In genomic region chr7:80200588-80200945, GRCm38 (mm10) we compare ENCODE assay signal across 10 mouse cellular contexts. TPM values are rescaled to one million over a fixed set of nuclear protein-coding genes. Genes with fewer than 3 reads are reported as not detected.
A peak's percentile ranks its signal among the peaks of the same experiment; 100 is the strongest.
DNase-seq lines count a peak whose midpoint lies in the region; ATAC-seq and TF ChIP-seq lines count a peak whose summit lies in the region.
"Had no signal": no experiment of that assay in that cellular context is flagged by ENCODE, and none has a peak within 500 bp of the region (broad histone marks: within the 10 kb centered on the region; RNA-seq: fewer than 3 reads in every experiment).

No protein-coding gene starts in this region.

- peak overlapping the region; percentile 81 for H3K4me2 ChIP-seq in hindbrain, embryonic 12.5 days (replicated peaks)
- no peak overlapping the region for H3K4me2 ChIP-seq in hindbrain, embryonic 11.5 days (replicated peaks; ENCODE audit: low read depth, low read length)
- H3K4me2 ChIP-seq in hindbrain, postnatal 0 days (ENCODE audit: low read depth, low read length): peak overlapping the region; percentile 77
- peak overlapping the region; percentile 60 for H3K4me2 ChIP-seq in midbrain, embryonic 14.5 days (ENCODE audit: low read length)

- no peak overlapping the region for H3K4me3 ChIP-seq in hindbrain, embryonic 12.5 days
- no peak overlapping the region for H3K4me3 ChIP-seq in hindbrain, embryonic 11.5 days (ENCODE audit: low read depth, low read length)
- peak overlapping the region in 1 of 2 experiments; percentile 96; a peak in 3 of 4 replicates for H3K4me3 ChIP-seq in ES-E14 (ENCODE audit: insufficient read depth in 1 of 2, low read depth in 1 of 2, low read length in 2 of 2, poor library complexity in 1 of 2, severe bottlenecking in 1 of 2)
- no peak overlapping the region for H3K4me3 ChIP-seq in hindbrain, postnatal 0 days (ENCODE audit: low read length)
- H3K4me3 ChIP-seq in midbrain, embryonic 14.5 days (replicated peaks; ENCODE audit: low read depth, low read length): no peak overlapping the region

- no peak for DNase-seq in hindbrain, embryonic 11.5 days (ENCODE audit: low spot score)
- no peak for DNase-seq in ES-E14 (ENCODE audit: low read depth, low spot score)
- DNase-seq in hindbrain, postnatal 0 days (ENCODE audit: low spot score): no peak
- no peak for DNase-seq in midbrain, embryonic 14.5 days
- no peak for DNase-seq in urinary bladder, postnatal 25 days (ENCODE audit: low spot score)
- DNase-seq in c-Kit-positive CD71-positive TER-119-positive erythroid progenitor cells, embryonic 14.5 days (ENCODE audit: low spot score): no peak
- DNase-seq in retina, postnatal 1 day: no peak
- DNase-seq: adrenal gland, adult 8-10 months; kidney, postnatal 4 days had no signal

- in situ Hi-C loops in ES-E14 (cut with MboI; ENCODE audit: low sequenced_read_pairs in 2 of 2, unreplicated experiment in 2 of 2): no loop called here

- no peaks in the 10 kb centered on the region for H3K9me3 ChIP-seq in hindbrain, embryonic 12.5 days (replicated peaks)
- H3K9me3 ChIP-seq in hindbrain, embryonic 11.5 days (ENCODE audit: control insufficient read depth, low read length): no peaks in the 10 kb centered on the region
- no peaks in the 10 kb centered on the region for H3K9me3 ChIP-seq in ES-E14 (ENCODE audit: control insufficient read depth, insufficient read depth, low read depth, low read length)
- H3K9me3 ChIP-seq in hindbrain, postnatal 0 days (ENCODE audit: low read length): no peaks in the 10 kb centered on the region
- H3K9me3 ChIP-seq in midbrain, embryonic 14.5 days (ENCODE audit: control insufficient read depth, low read length): no peaks in the 10 kb centered on the region

- 0 out of 2 replicates have a peak overlapping the region, but pooled peaks have one; percentile 23 for H3K9ac ChIP-seq in hindbrain, embryonic 12.5 days
- no peak overlapping the region for H3K9ac ChIP-seq in hindbrain, embryonic 11.5 days (ENCODE audit: low read depth, low read length)
- peak overlapping the region; percentile 28 for H3K9ac ChIP-seq in ES-E14 (ENCODE audit: insufficient read depth, low read depth, low read length, poor library complexity, severe bottlenecking)
- no peak overlapping the region for H3K9ac ChIP-seq in hindbrain, postnatal 0 days (replicated peaks; ENCODE audit: low read length)
- no peak overlapping the region for H3K9ac ChIP-seq in midbrain, embryonic 14.5 days (replicated peaks; ENCODE audit: low read length)

- WGBS in hindbrain, embryonic 12.5 days: 85% methylated on average over 6 of the region's 6 CpGs
- 84% methylated on average over 6 of the region's 6 CpGs for WGBS in hindbrain, embryonic 11.5 days
- WGBS in hindbrain, postnatal 0 days: 79% methylated on average over 6 of the region's 6 CpGs
- 87% methylated on average over 6 of the region's 6 CpGs for WGBS in midbrain, embryonic 14.5 days

- H3K27me3 ChIP-seq in hindbrain, embryonic 12.5 days: no peaks in the 10 kb centered on the region
- H3K27me3 ChIP-seq in hindbrain, embryonic 11.5 days (ENCODE audit: control insufficient read depth, insufficient read depth, low read length): no peaks in the 10 kb centered on the region
- no peaks in the 10 kb centered on the region for H3K27me3 ChIP-seq in hindbrain, postnatal 0 days (ENCODE audit: insufficient read depth, low read length)
- H3K27me3 ChIP-seq in midbrain, embryonic 14.5 days (ENCODE audit: control insufficient read depth, insufficient read depth, low read length): no peaks in the 10 kb centered on the region

- H3K27ac ChIP-seq in hindbrain, embryonic 12.5 days: no peak overlapping the region
- no peak overlapping the region for H3K27ac ChIP-seq in hindbrain, embryonic 11.5 days (ENCODE audit: low read depth, low read length)
- no peak overlapping the region; the same call in 1 of the 2 replicates for H3K27ac ChIP-seq in ES-E14 (ENCODE audit: insufficient read depth, low read depth, low read length, poor library complexity, severe bottlenecking)
- H3K27ac ChIP-seq in hindbrain, postnatal 0 days: no peak overlapping the region
- no peak overlapping the region for H3K27ac ChIP-seq in midbrain, embryonic 14.5 days (replicated peaks; ENCODE audit: low read depth, low read length)

- no peak for ATAC-seq in hindbrain, embryonic 12.5 days (ENCODE audit: low FRiP score)
- ATAC-seq in hindbrain, embryonic 11.5 days (ENCODE audit: low FRiP score): no peak
- ATAC-seq in hindbrain, postnatal 0 days: no peak
- ATAC-seq in midbrain, embryonic 14.5 days (ENCODE audit: low FRiP score, low TSS enrichment): no peak

- H3K36me3 ChIP-seq in hindbrain, embryonic 12.5 days: no peaks in the 10 kb centered on the region
- H3K36me3 ChIP-seq in hindbrain, embryonic 11.5 days (ENCODE audit: control insufficient read depth, insufficient read depth, low read length): no peaks in the 10 kb centered on the region
- peaks cover 30% of the 10 kb centered on the region for H3K36me3 ChIP-seq in ES-E14 (ENCODE audit: control insufficient read depth, insufficient read depth, low read length, poor library complexity, severe bottlenecking)
- H3K36me3 ChIP-seq in hindbrain, postnatal 0 days (ENCODE audit: insufficient read depth, low read length): no peaks in the 10 kb centered on the region
- H3K36me3 ChIP-seq in midbrain, embryonic 14.5 days (ENCODE audit: control insufficient read depth, insufficient read depth, low read length): no peaks in the 10 kb centered on the region

- H3K4me1 ChIP-seq in hindbrain, embryonic 12.5 days: peaks cover 75% of the 10 kb centered on the region
- H3K4me1 ChIP-seq in hindbrain, embryonic 11.5 days (replicated peaks; ENCODE audit: control insufficient read depth, insufficient read depth, low read length): peaks cover 6% of the 10 kb centered on the region
- peaks cover 12 to 41% of the 10 kb centered on the region in 2 experiments for H3K4me1 ChIP-seq in ES-E14 (ENCODE audit: control insufficient read depth in 2 of 2, insufficient read depth in 2 of 2, low read length in 2 of 2, poor library complexity in 1 of 2)
- H3K4me1 ChIP-seq in hindbrain, postnatal 0 days (ENCODE audit: insufficient read depth, low read length): peaks cover 42% of the 10 kb centered on the region
- peaks cover 59% of the 10 kb centered on the region for H3K4me1 ChIP-seq in midbrain, embryonic 14.5 days (ENCODE audit: control insufficient read depth, insufficient read depth, low read length)

- TF ChIP-seq CTCF in hindbrain, postnatal 0 days (IDR thresholded peaks at IDR 0.05; ENCODE audit: low read depth): no peak

TF ChIP-seq in ES-E14, 5 proteins besides CTCF, POLR2A, EP300 and RAD21:
- TF ChIP-seq CHD2 (IDR thresholded peaks at IDR 0.05; ENCODE audit: low read depth, low read length): no peak
- TF ChIP-seq ZNF384 (IDR thresholded peaks at IDR 0.05; ENCODE audit: low read depth, low read length): no peak
- TF ChIP-seq ZC3H11A (IDR thresholded peaks at IDR 0.05; ENCODE audit: borderline replicate concordance, low read depth, low read length): no peak
- no peak for TF ChIP-seq HCFC1 (IDR thresholded peaks at IDR 0.05; ENCODE audit: borderline replicate concordance, insufficient read depth, low read length)
- TF ChIP-seq MAFK (IDR thresholded peaks at IDR 0.05; ENCODE audit: insufficient read depth, low read depth, low read length): no peak

RNA-seq across cellular contexts. Expression of gene Sema4b, which starts 13.9 kb away (rescaled TPM):
- 20.9 and 21.1 TPM in 2 replicates for polyA plus RNA-seq in hindbrain, embryonic 12.5 days (2016; fragmentation: Nextera tagmentation; extraction: Ambion mirVana)
- 10.5 and 15.6 TPM in 2 replicates for polyA plus RNA-seq in hindbrain, embryonic 11.5 days (2014; fragmentation: Nextera tagmentation; extraction: Ambion mirVana)
- 50.1 and 106 TPM in 2 replicates for total RNA-seq in ES-E14 (2012; rRNA removed)
- 47.5 and 49.5 TPM in 2 replicates for total RNA-seq in hindbrain, postnatal 0 days (2014; rRNA removed)
- polyA plus RNA-seq in hindbrain, postnatal 0 days (2015; fragmentation: Nextera tagmentation; extraction: Ambion mirVana): 26.6 and 28.1 TPM in 2 replicates
- polyA plus RNA-seq in midbrain, embryonic 14.5 days (2014; fragmentation: Nextera tagmentation; extraction: Ambion mirVana): 19.8 and 21.9 TPM in 2 replicates

RNA-seq across cellular contexts. Expression of gene Cib1, which starts 32.0 kb away (rescaled TPM):
- 37.5 and 40.5 TPM in 2 replicates for polyA plus RNA-seq in hindbrain, embryonic 12.5 days (2016; fragmentation: Nextera tagmentation; extraction: Ambion mirVana)
- polyA plus RNA-seq in hindbrain, embryonic 11.5 days (2014; fragmentation: Nextera tagmentation; extraction: Ambion mirVana): 58.9 and 61.7 TPM in 2 replicates
- 52.6 and 59.7 TPM in 2 replicates for total RNA-seq in ES-E14 (2012; rRNA removed)
- total RNA-seq in hindbrain, postnatal 0 days (2014; rRNA removed): 33.5 and 34.1 TPM in 2 replicates
- 49.9 and 55.6 TPM in 2 replicates for polyA plus RNA-seq in hindbrain, postnatal 0 days (2015; fragmentation: Nextera tagmentation; extraction: Ambion mirVana)
- 24.2 and 26.7 TPM in 2 replicates for polyA plus RNA-seq in midbrain, embryonic 14.5 days (2014; fragmentation: Nextera tagmentation; extraction: Ambion mirVana)

RNA-seq across cellular contexts. Expression of gene Gdpgp1, which starts 32.1 kb away (rescaled TPM):
- 4.6 and 4.9 TPM in 2 replicates for polyA plus RNA-seq in hindbrain, embryonic 12.5 days (2016; fragmentation: Nextera tagmentation; extraction: Ambion mirVana)
- polyA plus RNA-seq in hindbrain, embryonic 11.5 days (2014; fragmentation: Nextera tagmentation; extraction: Ambion mirVana): 5.0 and 5.6 TPM in 2 replicates
- total RNA-seq in ES-E14 (2012; rRNA removed): 4.4 and 4.5 TPM in 2 replicates
- 5.5 and 6.8 TPM in 2 replicates for total RNA-seq in hindbrain, postnatal 0 days (2014; rRNA removed)
- 2.3 and 2.8 TPM in 2 replicates for polyA plus RNA-seq in hindbrain, postnatal 0 days (2015; fragmentation: Nextera tagmentation; extraction: Ambion mirVana)
- 4.0 TPM in 2 replicates for polyA plus RNA-seq in midbrain, embryonic 14.5 days (2014; fragmentation: Nextera tagmentation; extraction: Ambion mirVana)

RNA-seq across cellular contexts. Expression of gene Ttll13, which starts 45.6 kb away (rescaled TPM):
- polyA plus RNA-seq in hindbrain, embryonic 12.5 days (2016; fragmentation: Nextera tagmentation; extraction: Ambion mirVana): 2.0 and 2.7 TPM in 2 replicates
- 1.1 and 1.4 TPM in 2 replicates for polyA plus RNA-seq in hindbrain, embryonic 11.5 days (2014; fragmentation: Nextera tagmentation; extraction: Ambion mirVana)
- total RNA-seq in ES-E14 (2012; rRNA removed): 1.4 and 2.8 TPM in 2 replicates
- total RNA-seq in hindbrain, postnatal 0 days (2014; rRNA removed): 0.61 and 0.73 TPM in 2 replicates
- 1.8 and 2.7 TPM in 2 replicates for polyA plus RNA-seq in hindbrain, postnatal 0 days (2015; fragmentation: Nextera tagmentation; extraction: Ambion mirVana)
- 1.2 and 2.2 TPM in 2 replicates for polyA plus RNA-seq in midbrain, embryonic 14.5 days (2014; fragmentation: Nextera tagmentation; extraction: Ambion mirVana)

Comparison
In these comparisons a context has a peak if more than half of its experiments do, and no peak if none do; other contexts are left out.
1. H3K9ac ChIP-seq: peak in hindbrain, embryonic 12.5 days (single experiment) and ES-E14 (single experiment); none in hindbrain, embryonic 11.5 days (single experiment), hindbrain, postnatal 0 days (single experiment) and midbrain, embryonic 14.5 days (single experiment).